Mouse (Mus musculus): ENCODE measurements around the gene Olfr1097.

Gene Olfr1097

DNA sequence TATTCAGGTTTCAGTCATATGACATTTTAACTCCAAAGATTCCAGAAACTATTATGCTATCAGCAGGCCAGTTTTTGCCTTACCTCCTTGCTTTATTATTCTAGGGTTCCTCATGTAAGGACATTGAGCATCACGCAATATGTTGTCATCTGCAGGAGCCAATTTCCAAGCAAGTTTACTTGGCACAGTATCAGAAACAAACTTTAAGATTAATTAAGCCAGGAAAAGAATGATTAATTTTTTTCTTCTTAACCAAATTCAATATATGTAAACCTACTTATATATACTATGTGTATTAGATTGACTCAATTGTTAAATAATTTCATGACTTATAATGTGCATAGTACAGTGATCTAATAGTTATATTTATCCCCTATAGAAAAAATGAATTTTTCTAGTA lies at the start of gene Olfr1097:
Gene Olfr1097, minus strand, starts transcription at position 101 of the 400 bp plus-strand sequence.
- DNase-seq: no peak

DNA sequence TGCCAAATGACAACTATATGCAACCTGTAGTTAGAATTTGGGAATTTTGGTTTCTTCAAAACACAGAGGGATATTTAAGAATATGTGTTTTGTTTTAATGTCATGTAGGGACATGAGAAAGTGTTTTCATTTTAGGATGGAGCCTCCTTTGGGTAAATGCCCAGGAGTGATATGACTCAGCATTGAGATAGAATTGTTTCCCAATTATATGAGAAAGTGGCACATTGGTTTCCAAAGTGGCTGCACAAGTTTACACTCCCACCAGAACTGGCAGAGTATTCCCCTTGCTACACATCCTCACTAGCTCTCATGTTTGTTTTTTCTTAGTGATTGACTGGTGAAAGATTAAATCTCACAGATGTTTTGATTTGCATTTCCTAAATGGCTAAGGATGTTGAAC lies 34.5 kb upstream of the Olfr1097 start:
- no peak for DNase-seq

DNA sequence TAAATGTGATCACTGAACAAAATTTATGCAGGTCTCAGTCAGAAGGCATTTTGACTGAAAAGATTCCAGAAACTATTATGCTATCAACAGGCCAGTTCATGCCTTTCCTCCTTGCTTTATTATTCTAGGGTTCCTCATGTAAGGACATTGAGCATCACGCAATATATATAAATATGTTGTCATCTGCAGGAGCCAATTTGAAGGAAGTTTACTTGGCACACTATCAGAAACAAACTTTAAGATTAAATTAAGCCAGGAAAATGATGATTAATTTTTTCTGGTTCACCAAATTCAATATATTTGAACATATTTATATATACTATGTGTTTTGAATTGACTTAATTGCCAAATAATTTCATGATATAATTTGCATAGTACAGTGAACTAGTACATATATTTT lies 32.4 kb upstream of the Olfr1097 start, which contains the start of gene Olfr1098:
Gene Olfr1098, minus strand, starts transcription at position 101 of the 400 bp plus-strand sequence.
- DNase-seq: no peak

DNA sequence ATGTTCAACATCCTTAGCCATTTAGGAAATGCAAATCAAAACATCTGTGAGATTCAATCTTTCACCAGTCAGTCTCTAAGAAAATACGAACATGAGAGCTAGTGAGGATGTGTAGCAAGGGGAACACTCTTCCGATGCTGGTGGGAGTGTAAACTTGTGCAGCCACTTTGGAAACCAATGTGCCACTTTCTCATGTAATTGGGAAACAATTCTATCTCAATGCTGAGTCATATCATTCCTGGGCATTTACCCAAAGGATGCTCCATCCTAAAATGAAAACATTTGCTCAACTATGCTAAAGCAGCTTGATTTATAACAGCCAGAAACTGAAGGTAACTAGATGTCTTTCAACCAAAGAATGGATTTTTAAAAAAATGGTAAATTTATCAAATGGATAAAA lies 13.6 kb upstream of the Olfr1097 start:
- DNase-seq: no peak

DNA sequence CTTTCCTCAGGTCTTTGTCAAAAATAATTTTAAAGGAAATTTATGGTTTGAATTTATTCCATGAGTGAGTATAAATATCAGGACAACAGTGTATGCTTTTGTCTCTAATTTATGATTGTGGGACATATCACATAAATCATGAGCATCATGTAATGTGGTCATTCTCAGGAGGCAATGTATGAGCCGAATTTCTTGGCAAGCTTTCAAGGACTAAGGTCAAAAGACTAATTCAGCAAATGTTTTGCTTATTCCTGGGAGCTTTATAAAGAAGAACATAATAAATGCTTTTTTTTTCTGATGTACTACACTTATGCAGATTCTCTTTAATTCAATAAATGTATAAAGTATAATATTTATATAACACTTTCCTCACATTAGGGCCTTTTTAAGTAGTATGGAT lies 17.3 kb downstream of the Olfr1097 start, which contains the start of gene Gm13723:
Gene Gm13723, minus strand, starts transcription at position 101 of the 400 bp plus-strand sequence.
- DNase-seq: no peak

DNA sequence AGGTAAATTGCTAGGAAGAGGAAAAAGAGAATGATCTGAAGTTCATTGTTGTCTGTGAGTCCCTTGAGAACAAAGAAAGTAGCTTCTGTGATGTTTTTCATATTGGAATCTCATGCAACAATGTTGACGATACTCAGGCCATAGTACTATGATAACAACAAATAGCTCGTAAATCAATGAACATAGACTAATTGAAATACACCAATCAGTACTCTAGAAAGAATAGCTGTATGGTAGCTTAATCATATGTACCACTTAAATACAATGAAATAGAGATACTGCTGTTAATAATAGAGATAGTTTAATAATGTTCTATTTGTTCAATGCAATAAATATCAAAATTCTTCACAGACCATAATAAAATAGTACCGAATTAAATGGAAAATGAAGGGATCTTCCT lies 40.4 kb downstream of the Olfr1097 start, which contains the start of gene Olfr1095:
Gene Olfr1095, minus strand, starts transcription at position 101 of the 400 bp plus-strand sequence.
- no peak for DNase-seq
